Mouse (Mus musculus): ENCODE measurements around the gene Arhgap29. TPM values are rescaled to one million over a fixed set of nuclear protein-coding genes. Genes with fewer than 3 reads are reported as not detected.

Gene Arhgap29
- total RNA-seq, 2 experiments from 2014 or later, result 23.2 to 27.6 TPM

GRCm38 (mm10) chr3:121981306-121981705, 29.0 kb downstream of the Arhgap29 start:
- intact Hi-C loops (cut with DNase I), result no loop called here
- DNase-seq (ENCODE audit: low spot score in 2 of 2), result no peak

GRCm38 (mm10) chr3:121982450-121982849, 30.1 kb downstream of the Arhgap29 start:
- intact Hi-C loops (cut with DNase I), result no loop called here
- no peak for DNase-seq (ENCODE audit: low spot score in 2 of 2)

GRCm38 (mm10) chr3:121995125-121995524, 42.8 kb downstream of the Arhgap29 start:
- intact Hi-C loops (cut with DNase I), result no loop called here
- no peak for DNase-seq (ENCODE audit: low spot score in 2 of 2)

- DNase-seq (ENCODE audit: low spot score in 2 of 2), result no peak
- intact Hi-C loops (cut with DNase I), result no loop called here
Measured at GRCm38 (mm10) chr3:121999934-122000333, 47.6 kb downstream of the Arhgap29 start.

GRCm38 (mm10) chr3:122001568-122001967, 49.2 kb downstream of the Arhgap29 start:
- no peak for DNase-seq (ENCODE audit: low spot score in 2 of 2)
- intact Hi-C loops (cut with DNase I), result no loop called here

- DNase-seq (ENCODE audit: low spot score in 2 of 2), result no peak
- intact Hi-C loops (cut with DNase I), result no loop called here
Measured at GRCm38 (mm10) chr3:122009818-122010217, 57.5 kb downstream of the Arhgap29 start.

- DNase-seq (ENCODE audit: low spot score in 2 of 2), result no peak
- intact Hi-C loops (cut with DNase I), result no loop called here
Measured at GRCm38 (mm10) chr3:122010292-122010691, 58.0 kb downstream of the Arhgap29 start.

- intact Hi-C loops (cut with DNase I), result no loop called here
- no peak for DNase-seq (ENCODE audit: low spot score in 2 of 2)
Measured at GRCm38 (mm10) chr3:122012464-122012863, 60.1 kb downstream of the Arhgap29 start.

GRCm38 (mm10) chr3:122018421-122018820, 66.1 kb downstream of the Arhgap29 start:
- intact Hi-C loops (cut with DNase I), result no loop called here
- DNase-seq (ENCODE audit: low spot score in 2 of 2), result no peak

GRCm38 (mm10) chr3:122019159-122019558, 66.8 kb downstream of the Arhgap29 start:
- no peak for DNase-seq (ENCODE audit: low spot score in 2 of 2)
- intact Hi-C loops (cut with DNase I), result no loop called here

GRCm38 (mm10) chr3:122021029-122021652, 68.8 kb downstream of the Arhgap29 start:
- no peak for DNase-seq (ENCODE audit: low spot score in 2 of 2)

GRCm38 (mm10) chr3:122022355-122022754, 70.0 kb downstream of the Arhgap29 start:
- no peak for DNase-seq (ENCODE audit: low spot score in 2 of 2)
- intact Hi-C loops (cut with DNase I), result no loop called here

More at GRCm38 (mm10) chr3:122021029-122021652, 68.8 kb downstream of the Arhgap29 start:
- intact Hi-C loops (cut with DNase I), result no loop called here

GRCm38 (mm10) chr3:122026676-122027075, 74.3 kb downstream of the Arhgap29 start:
- DNase-seq (ENCODE audit: low spot score in 2 of 2), result no peak
- intact Hi-C loops (cut with DNase I), result no loop called here

GRCm38 (mm10) chr3:122027776-122028175, 75.4 kb downstream of the Arhgap29 start:
- intact Hi-C loops (cut with DNase I), result no loop called here
- DNase-seq (ENCODE audit: low spot score in 2 of 2), result no peak

GRCm38 (mm10) chr3:122033248-122033837, 81.0 kb downstream of the Arhgap29 start:
- intact Hi-C loops (cut with DNase I), result no loop called here
- no peak for DNase-seq (ENCODE audit: low spot score in 2 of 2)

GRCm38 (mm10) chr3:122034240-122034639, 81.9 kb downstream of the Arhgap29 start:
- intact Hi-C loops (cut with DNase I), result no loop called here
- DNase-seq (ENCODE audit: low spot score in 2 of 2), result no peak

- intact Hi-C loops (cut with DNase I), result no loop called here
- no peak for DNase-seq (ENCODE audit: low spot score in 2 of 2)
Measured at GRCm38 (mm10) chr3:122035092-122035491, 82.8 kb downstream of the Arhgap29 start.

GRCm38 (mm10) chr3:122040522-122040921, 88.2 kb downstream of the Arhgap29 start:
- no peak for DNase-seq (ENCODE audit: low spot score in 2 of 2)
- intact Hi-C loops (cut with DNase I), result no loop called here

GRCm38 (mm10) chr3:122043102-122043501, 90.8 kb downstream of the Arhgap29 start:
- intact Hi-C loops (cut with DNase I), result no loop called here
- no peak for DNase-seq (ENCODE audit: low spot score in 2 of 2)

- intact Hi-C loops (cut with DNase I), result no loop called here
- DNase-seq (ENCODE audit: low spot score in 2 of 2), result no peak
Measured at GRCm38 (mm10) chr3:122043799-122044547, 91.6 kb downstream of the Arhgap29 start, which contains the start of gene Abca4. Gene Abca4, plus strand, starts transcription at chr3:122044443.

GRCm38 (mm10) chr3:122046187-122046620, 93.9 kb downstream of the Arhgap29 start:
- no peak for DNase-seq (ENCODE audit: low spot score in 2 of 2)
- intact Hi-C loops (cut with DNase I), result no loop called here

Measured in left cerebral cortex, postnatal 36 days (tissue).